Mouse (Mus musculus) heart, adult 2 months (tissue): Measurements from ENCODE around the gene Gm20683. TPM values are rescaled to one million over a fixed set of nuclear protein-coding genes. Genes with fewer than 3 reads are reported as not detected.

Experiments
- DNase-seq, 2 experiments: peaks; one replicate each; pipeline ENCODE4 v3.0.0; 2021
- H3K27ac ChIP-seq: fragments of 200-600 bp; 2 replicates; pipeline ENCODE4 v1.8.1; 2022
- H3K27me3 ChIP-seq: fragments of 200-500 bp; 2 replicates; pipeline ENCODE4 v1.6.1; 2012; ENCODE audit warnings: mild to moderate bottlenecking, low read length, inconsistent platforms, mixed read lengths; ENCODE audit not compliant: control insufficient read depth, insufficient read depth
- H3K36me3 ChIP-seq: fragments of 200-500 bp; 2 replicates; pipeline ENCODE4 v1.6.1; 2012; ENCODE audit warnings: low read length, inconsistent platforms; ENCODE audit not compliant: control insufficient read depth, insufficient read depth
- H3K4me1 ChIP-seq: fragments of 200-500 bp; 2 replicates; pipeline ENCODE4 v1.6.1; 2011; ENCODE audit warnings: low read length; ENCODE audit not compliant: control insufficient read depth, insufficient read depth
- H3K4me3 ChIP-seq: fragments of 200-600 bp; 2 replicates; pipeline ENCODE4 v1.8.1; 2022
- H3K79me2 ChIP-seq: fragments of 200-500 bp; replicated peaks from 2 replicates; pipeline ENCODE4 v1.6.1; 2012; ENCODE audit warnings: mild to moderate bottlenecking, inconsistent platforms, low read length, moderate library complexity, mixed read lengths; ENCODE audit not compliant: control insufficient read depth, insufficient read depth
- H3K9ac ChIP-seq: fragments of 200-500 bp; 2 replicates; pipeline ENCODE4 v1.6.1; 2012; ENCODE audit warnings: low read depth, mild to moderate bottlenecking, control low read depth, inconsistent platforms, low read length, mixed read lengths
- CTCF ChIP-seq: fragments of 200-600 bp; IDR thresholded peaks from 2 replicates; pipeline ENCODE4 v1.8.1; 2022; ENCODE audit warnings: antibody characterized with exemption, mild to moderate bottlenecking, moderate library complexity
- EP300 ChIP-seq: fragments of 200-500 bp; IDR thresholded peaks from 2 replicates; pipeline ENCODE4 v1.6.1; 2011; ENCODE audit warnings: low read depth, low read length, control low read depth; ENCODE audit not compliant: insufficient read depth
- POLR2A ChIP-seq: fragments of 200-500 bp; IDR thresholded peaks from 2 replicates; pipeline ENCODE4 v1.6.1; 2011; ENCODE audit warnings: mild to moderate bottlenecking, low read depth, low read length, control low read depth; ENCODE audit not compliant: insufficient read depth
- WGBS: fragments of 180-500 bp; shearing (Covaris S2); methylation state at CpG from one replicate; pipeline ENCODE4 v1.1.7; 2018; 5-methylcytosine and 5-hydroxymethylcytosine counted together
- intact Hi-C: fragments of 180-260 bp; cut with DNase I; formaldehyde crosslinking; loops from one replicate; pipeline ENCODE4 v1.15.1; 2025
- polyA plus RNA-seq: library from polyadenylated mRNA; depleted of rRNA; stranded (reverse); fragments of >200 nt; gene quantifications from 2 replicates; pipeline ENCODE4 v1.2.3, GENCODE M21; 2012
- total RNA-seq, 2 experiments: library from RNA; stranded (reverse); gene quantifications; 2 replicates each; pipeline ENCODE4 v1.2.3; 2021

The Gm20683 gene
- total and polyA plus RNA-seq, 3 experiments, result 2.4 to 21.6 (median 2.9) TPM

DNA sequence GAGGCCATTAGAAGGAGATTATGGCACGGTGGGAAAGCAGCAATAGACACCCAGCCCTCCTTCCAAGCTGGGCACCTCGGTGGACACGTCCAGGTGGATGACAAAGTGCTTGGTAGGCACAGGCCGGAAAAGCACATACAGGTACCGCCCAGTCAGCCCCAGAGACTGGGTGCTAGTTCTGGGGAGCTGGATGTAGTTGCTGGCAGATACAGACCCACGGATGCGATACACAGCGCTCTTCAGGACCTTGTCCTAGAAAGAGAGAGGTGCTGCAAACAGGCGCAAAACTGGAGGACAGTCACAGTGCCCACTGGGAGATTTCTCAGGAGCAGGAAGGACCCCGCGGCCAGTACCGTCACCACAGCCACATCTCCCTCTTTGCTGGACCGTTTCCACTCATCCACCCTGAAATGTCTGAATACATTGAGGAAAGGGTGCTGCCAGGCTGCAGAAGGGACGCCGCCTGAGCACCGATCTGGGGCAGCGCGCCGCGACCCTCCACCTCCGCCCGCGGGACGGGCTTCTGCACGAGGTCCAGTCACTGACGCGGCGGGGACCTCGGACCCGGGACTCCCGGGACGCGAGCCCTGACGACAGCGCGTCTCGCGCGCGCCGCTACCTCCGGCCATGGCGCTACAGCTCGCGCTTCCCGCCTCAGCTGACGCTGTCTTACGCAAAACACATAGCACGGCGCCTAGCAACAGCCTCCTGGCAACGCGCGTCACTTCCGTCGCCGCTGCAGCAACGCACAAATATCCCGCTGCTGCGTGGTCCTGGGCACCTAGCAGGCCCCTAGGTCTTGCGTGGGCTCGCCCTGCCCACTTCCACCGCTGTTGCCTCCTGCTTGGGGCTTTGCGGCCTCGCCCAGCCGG is 19.5 kb upstream of the Gm20683 start, which contains the start of gene Wdr90:
TSS of gene Wdr90 (minus strand) at position 670 of the 872 bp plus-strand sequence.
- DNase-seq, result peak; percentile 92 to 94
- Histone ChIP-seq H3K27ac (peak within 1 kb of the TSS; percentile 91), H3K36me3 (no peaks in the 10 kb centered on the region), H3K79me2 (peaks cover 3% of the 10 kb centered on the region), H3K9ac (peak within 1 kb of the TSS; percentile 79), H3K4me3 (peak within 1 kb of the TSS; percentile 63), H3K27me3 (no peaks in the 10 kb centered on the region), H3K4me1 (peaks cover 1% of the 10 kb centered on the region; the same call in 1 of the 2 replicates)
- intact Hi-C loops, result no loop called here
- TF ChIP-seq EP300, result peak; percentile 73; the same call in 1 of the 2 replicates
- peak; percentile 60 for TF ChIP-seq CTCF
- peak; percentile 88 for TF ChIP-seq POLR2A
- WGBS, result 4% methylated on average over 65 of the region's 65 CpGs

DNA sequence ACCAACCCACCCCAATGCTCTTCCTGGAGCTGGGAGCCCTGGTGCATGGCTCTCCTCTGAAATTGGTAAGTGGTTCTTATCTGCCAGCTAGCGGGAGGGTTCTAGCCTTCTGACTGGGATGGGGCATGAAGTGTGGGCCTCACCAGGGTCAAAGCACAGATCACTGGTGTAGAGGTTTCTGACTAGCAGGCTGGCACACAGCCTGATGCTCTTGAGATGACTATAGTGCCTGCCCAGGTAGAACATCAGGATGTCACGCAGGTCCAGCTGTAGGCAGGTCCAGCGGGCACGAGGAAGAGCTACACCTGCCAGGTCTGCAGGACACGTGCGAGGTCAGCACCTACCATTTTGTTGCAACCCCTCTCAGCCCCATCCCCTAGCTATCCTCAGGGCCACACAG is 18.7 kb upstream of the Gm20683 start:
- TF ChIP-seq CTCF, result no peak
- TF ChIP-seq EP300, result no peak
- no peak for TF ChIP-seq POLR2A
- H3K79me2 ChIP-seq, result peaks cover under 1% of the 10 kb centered on the region
- DNase-seq, result no peak
- 91% methylated on average over 6 of the region's 6 CpGs for WGBS
- no peaks in the 10 kb centered on the region for H3K27me3 ChIP-seq
- no peak overlapping the region for H3K27ac ChIP-seq
- H3K36me3 ChIP-seq, result no peaks in the 10 kb centered on the region
- no peak overlapping the region for H3K9ac ChIP-seq
- no peak overlapping the region for H3K4me3 ChIP-seq
- intact Hi-C loops, result no loop called here
- H3K4me1 ChIP-seq, result peaks cover 1% of the 10 kb centered on the region; the same call in 1 of the 2 replicates

DNA sequence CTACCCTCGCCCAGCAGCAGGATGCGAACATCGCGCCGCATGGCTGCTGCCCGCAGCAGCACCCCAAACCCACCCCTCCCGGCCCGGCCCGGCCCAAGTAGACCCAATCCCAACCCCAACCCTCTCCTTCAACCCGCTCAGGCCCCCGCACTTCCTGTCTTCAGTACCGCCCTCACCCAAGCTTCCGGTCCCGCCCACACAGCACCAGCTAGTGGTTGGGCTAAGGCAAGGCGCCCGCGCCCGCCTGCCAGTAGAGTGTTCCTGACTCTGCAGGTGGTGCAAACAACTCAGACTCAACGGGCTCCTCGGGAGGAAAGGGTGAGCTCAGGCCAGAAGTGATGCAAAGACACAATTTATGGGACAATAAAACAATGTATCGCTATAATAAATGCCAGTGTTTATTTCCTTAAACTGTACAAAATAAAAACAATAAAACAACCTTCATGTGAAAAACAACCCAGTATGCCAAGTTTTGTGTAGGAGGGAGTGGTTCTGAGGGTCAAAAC is 2.9 kb upstream of the Gm20683 start, which contains the start of gene Rhot2:
TSS of gene Rhot2 (minus strand) at position 456 of the 506 bp plus-strand sequence.
- peak within 1 kb of the TSS; percentile 96 for H3K4me3 ChIP-seq
- TF ChIP-seq POLR2A (no peak; the same call in none of the 2 replicates), CTCF (peak; percentile 70), EP300 (0 out of 2 replicates have a peak, but pooled peaks have one; percentile 55)
- peak within 1 kb of the TSS; percentile 93 for H3K9ac ChIP-seq
- intact Hi-C loops, result no loop called here
- no peaks in the 10 kb centered on the region for H3K27me3 ChIP-seq
- no peaks in the 10 kb centered on the region for H3K36me3 ChIP-seq
- H3K79me2 ChIP-seq, result no peaks in the 10 kb centered on the region
- peaks cover 8% of the 10 kb centered on the region for H3K4me1 ChIP-seq
- 1% methylated on average over 21 of the region's 21 CpGs for WGBS
- peak within 1 kb of the TSS; percentile 95 for H3K27ac ChIP-seq
- DNase-seq, result peak; percentile 95 to 96

DNA sequence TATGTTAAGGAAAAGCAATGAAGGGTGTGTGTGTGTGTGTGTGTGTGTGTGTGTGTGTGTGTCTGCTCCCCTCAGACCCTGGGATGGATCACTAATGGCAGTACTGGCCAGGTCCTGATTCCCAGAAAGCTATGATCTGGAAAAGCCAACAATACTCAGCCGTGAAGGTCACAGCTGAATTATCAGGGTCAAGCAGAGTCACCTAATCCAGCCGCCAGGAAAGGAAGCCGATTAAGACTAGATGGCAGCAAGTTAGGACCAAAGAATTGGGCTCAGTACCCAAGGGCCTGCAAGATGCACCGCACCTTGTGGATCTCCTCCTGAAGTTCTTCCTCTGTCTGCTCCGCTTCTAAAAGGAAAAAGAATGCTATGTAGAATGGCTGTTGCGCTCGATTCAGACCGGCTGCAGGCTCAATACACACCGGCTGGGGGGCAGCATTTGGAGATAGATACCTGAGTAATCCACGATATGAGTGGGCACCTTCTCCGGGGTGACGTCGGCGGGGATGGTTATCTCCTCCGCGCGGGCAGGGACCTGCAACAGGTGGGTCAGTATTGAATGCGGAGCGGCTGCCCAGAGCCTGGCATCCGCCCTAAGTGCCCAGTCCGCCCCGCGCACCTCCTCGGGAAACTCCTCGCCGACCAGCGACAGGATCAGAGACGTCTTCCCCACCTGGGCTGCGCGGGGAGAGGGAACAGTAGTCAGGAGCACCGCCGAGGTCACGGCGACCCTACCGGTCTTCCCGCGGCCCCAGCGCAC is 2.3 kb upstream of the Gm20683 start:
- Histone ChIP-seq H3K27ac (peak overlapping the region; percentile 95), H3K4me3 (peak overlapping the region; percentile 96), H3K4me1 (peaks cover 8% of the 10 kb centered on the region), H3K9ac (peak overlapping the region; percentile 93), H3K79me2 (no peaks in the 10 kb centered on the region), H3K36me3 (no peaks in the 10 kb centered on the region), H3K27me3 (no peaks in the 10 kb centered on the region)
- WGBS, result under 1% methylated on average over 38 of the region's 38 CpGs
- TF ChIP-seq CTCF, result no peak
- intact Hi-C loops, result no loop called here
- DNase-seq, result no peak

DNA sequence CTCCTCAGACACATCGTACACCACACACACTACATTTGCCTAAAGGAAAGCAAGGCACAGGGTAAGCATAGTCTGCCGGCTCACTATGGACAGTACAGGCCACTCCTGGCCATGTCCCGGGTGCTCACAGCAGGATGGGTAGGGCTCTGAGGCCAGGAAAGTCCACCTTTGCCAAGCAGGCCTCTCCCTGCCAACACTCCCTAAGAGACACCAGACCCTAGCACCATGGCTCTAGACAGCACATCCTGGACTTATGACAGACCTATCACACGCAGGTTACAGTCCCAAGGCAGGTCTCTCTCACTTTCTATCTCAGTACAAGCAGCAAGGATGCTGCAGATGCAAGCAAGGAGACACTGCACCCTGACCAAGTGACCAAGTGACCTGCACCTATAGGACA is 1.6 kb upstream of the Gm20683 start:
- no peaks in the 10 kb centered on the region for H3K27me3 ChIP-seq
- no peaks in the 10 kb centered on the region for H3K79me2 ChIP-seq
- no peak for DNase-seq
- TF ChIP-seq EP300, result no peak
- no peak for TF ChIP-seq CTCF
- no peak for TF ChIP-seq POLR2A
- H3K4me1 ChIP-seq, result peaks cover 8% of the 10 kb centered on the region
- H3K27ac ChIP-seq, result no peak overlapping the region
- peak overlapping the region; percentile 23; the same call in 1 of the 2 replicates for H3K4me3 ChIP-seq
- no peak overlapping the region; the same call in 1 of the 2 replicates for H3K9ac ChIP-seq
- intact Hi-C loops, result no loop called here
- H3K36me3 ChIP-seq, result no peaks in the 10 kb centered on the region
- 76% methylated on average over 4 of the region's 4 CpGs for WGBS
